Mouse (Mus musculus): ENCODE data around the gene Arhgef38. TPM values are rescaled to one million over a fixed set of nuclear protein-coding genes. Genes with fewer than 3 reads are reported as not detected.

Arhgef38 gene
- not detected in 2 replicates for total RNA-seq (2017)

DNA sequence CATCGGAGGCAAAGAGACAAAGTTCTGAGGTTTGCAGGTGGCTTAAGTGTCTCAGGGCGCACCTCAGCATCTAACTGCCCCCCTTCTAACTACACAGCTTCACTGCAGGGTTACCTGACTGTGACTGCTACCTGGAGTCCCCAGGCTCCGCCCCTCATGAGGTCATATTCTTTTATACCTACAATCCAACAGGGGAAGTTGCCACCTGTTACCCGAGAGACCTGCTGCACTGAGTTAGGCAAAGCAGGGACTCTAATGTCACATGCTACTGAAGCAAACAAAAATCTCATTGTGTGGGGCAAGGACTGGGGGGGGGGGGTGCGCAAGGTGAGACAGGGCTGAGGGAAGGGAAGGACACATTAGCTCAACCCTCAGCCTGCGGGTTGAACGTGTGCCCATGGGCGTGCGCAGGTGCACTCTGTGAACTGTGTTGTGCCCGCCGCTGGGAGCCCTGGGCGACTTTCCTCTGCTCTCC lies at the start of gene Arhgef38:
Gene Arhgef38 (minus strand): TSS at position 129 of the 475 bp plus-strand sequence.
- no peak for ATAC-seq (replicated peaks; ENCODE audit: low read depth, poor library complexity, severe bottlenecking)

DNA sequence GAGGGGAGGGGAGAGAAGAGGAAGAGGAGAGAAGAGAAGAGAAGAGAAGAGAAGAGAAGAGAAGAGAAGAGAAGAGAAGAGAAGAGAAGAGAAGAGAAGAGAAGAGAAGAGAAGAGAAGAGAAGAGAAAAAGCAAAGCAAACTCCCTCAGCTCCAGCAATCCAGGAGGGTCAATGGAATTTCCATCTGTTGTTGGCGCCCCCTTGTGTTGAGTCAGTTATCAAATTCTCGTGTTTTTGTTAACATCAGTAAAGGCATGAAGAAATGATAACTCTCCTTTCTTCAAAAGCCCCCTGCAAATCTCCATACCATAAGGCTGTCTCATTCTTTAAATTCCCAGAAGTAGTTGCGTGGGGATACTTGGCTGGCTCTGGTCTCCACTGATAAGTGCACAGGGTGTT lies 37.1 kb upstream of the Arhgef38 start:
- peak; percentile 81 for ATAC-seq (replicated peaks; ENCODE audit: low read depth, poor library complexity, severe bottlenecking)

DNA sequence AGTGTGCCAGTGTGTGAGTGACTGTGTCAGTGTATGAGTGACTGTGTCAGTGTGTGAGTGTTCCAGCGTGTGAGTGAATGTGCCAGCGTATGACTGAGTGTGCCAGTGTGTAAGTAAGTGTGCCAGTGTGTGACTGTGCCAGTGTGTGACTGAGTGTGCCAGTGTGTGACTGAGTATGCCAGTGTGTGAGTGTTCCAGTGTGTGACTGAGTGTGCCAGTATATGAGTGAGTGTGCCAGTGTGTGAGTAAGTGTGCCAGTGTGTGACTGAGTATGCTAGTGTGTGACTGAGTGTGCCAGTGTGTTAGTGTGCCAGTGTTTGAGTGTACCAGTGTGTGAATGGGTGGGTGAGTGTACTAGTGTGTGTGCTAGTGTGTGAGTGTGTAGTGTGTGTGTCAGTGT lies 24.1 kb upstream of the Arhgef38 start:
- ATAC-seq (replicated peaks; ENCODE audit: low read depth, poor library complexity, severe bottlenecking): no peak

DNA sequence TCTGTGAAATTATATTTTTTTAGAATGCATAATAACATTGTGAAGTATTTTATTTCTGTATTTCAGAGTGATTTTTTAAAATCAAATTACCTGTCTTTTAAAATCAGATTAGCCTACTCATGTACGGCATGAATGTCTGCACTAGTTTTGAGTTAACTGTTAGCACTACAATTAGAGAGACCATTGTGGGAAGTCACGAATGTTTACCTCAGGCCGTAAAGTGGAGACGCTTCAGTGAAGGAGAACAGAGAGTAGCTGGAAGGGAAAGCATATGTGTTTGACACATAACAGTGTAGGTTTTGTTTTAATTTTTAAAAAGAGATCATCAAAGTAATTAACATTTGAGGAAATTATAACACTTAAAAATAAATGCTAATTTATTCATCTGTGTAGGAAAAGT lies 21.1 kb upstream of the Arhgef38 start:
- no peak for ATAC-seq (replicated peaks; ENCODE audit: low read depth, poor library complexity, severe bottlenecking)

DNA sequence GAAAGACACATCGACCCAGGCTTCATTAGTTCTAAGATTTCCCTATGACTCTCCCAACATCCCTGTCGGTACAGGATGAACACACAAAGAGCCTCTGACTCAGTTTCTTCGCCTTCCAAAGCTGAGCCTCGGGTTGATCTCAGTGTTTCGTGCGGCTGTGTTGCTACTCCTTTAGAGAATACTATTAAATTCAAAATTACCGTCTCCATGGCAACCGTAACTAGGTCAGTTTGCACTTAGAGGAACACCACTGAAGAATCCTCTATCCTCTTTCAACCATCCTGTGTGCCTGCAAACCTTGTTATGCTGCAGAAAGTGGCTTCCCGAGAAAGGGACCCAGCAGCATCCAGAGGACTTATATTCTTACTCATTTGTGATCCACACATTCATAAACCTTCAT lies 9.3 kb upstream of the Arhgef38 start:
- no peak for ATAC-seq (replicated peaks; ENCODE audit: low read depth, poor library complexity, severe bottlenecking)

DNA sequence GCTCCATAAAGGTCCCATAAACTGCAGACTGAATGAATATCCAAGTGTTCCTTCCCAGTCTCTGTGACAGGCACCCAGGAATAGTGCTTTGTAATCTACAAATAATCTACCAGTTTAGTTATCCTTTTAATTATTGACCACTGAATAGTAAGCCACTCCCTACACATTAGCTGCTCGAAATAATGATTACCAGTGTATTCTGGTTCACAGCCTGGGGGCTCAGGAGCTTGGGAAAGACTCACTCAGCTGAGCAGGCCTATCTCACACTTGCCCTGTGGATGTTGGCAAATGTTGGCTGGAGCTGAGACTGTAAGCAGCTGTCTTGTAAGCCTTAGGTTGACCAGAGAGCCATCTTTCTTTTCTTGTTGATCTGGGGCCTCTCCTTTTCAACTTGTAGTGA lies 7.2 kb upstream of the Arhgef38 start:
- ATAC-seq (replicated peaks; ENCODE audit: low read depth, poor library complexity, severe bottlenecking): no peak

DNA sequence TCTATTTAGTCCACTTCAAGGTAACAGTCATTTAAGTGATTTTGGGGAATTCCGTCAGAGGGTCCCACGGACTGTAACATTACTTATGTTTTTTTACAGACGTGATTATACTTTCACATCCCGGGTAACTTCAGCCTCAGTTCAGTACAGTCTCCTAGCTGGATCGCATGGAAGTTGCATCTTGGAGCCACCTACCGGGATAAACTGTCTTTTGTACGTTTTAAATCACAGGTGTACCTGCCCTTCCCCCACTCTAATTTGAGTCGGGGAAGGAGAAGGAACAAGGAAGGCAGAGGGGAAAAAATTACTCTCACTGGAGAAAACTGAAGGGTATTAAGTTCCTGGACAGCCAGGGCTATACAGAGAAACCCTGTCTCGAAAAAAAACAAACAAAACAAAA lies 756 bp downstream of the Arhgef38 start:
- no peak for ATAC-seq (replicated peaks; ENCODE audit: low read depth, poor library complexity, severe bottlenecking)

DNA sequence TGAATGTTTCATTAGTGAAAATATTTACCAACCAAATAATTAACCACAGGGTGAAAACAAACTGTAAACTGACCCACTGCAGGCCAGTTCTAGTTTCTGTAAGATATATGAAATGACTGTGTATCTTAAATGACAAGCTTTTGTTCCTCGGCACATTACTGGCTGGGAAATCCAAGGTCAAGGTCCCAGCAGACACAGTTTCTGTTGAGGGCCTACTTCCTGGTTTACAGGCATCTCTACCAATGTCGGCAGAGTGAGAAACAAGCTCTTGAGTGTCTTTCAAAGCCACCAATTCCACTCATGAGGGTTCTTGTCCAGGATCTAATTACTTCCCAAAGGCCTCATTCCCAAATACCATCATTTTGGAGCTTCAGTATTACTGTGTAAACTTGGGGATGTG lies 4.3 kb downstream of the Arhgef38 start:
- no peak for ATAC-seq (replicated peaks; ENCODE audit: low read depth, poor library complexity, severe bottlenecking)

DNA sequence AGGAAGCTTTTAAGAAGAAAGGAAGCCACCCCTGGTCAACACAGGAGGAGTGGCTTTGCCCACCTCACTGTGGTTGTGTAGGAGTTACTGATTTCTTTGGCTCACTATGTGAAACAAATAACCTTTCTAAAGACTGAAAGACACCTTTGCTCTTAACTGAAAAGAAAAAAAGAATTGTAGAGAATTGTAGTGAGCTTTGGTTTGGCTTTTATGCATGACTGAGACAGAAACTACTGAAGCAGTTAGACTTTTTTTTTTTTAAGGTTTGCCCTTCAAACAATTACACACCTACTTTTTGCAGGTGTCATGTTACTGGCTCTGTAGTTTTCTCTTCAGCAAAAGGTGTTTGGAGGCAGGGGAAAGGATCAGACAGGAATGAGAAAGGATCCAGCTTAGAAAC lies 5.2 kb downstream of the Arhgef38 start:
- ATAC-seq (replicated peaks; ENCODE audit: low read depth, poor library complexity, severe bottlenecking): no peak

DNA sequence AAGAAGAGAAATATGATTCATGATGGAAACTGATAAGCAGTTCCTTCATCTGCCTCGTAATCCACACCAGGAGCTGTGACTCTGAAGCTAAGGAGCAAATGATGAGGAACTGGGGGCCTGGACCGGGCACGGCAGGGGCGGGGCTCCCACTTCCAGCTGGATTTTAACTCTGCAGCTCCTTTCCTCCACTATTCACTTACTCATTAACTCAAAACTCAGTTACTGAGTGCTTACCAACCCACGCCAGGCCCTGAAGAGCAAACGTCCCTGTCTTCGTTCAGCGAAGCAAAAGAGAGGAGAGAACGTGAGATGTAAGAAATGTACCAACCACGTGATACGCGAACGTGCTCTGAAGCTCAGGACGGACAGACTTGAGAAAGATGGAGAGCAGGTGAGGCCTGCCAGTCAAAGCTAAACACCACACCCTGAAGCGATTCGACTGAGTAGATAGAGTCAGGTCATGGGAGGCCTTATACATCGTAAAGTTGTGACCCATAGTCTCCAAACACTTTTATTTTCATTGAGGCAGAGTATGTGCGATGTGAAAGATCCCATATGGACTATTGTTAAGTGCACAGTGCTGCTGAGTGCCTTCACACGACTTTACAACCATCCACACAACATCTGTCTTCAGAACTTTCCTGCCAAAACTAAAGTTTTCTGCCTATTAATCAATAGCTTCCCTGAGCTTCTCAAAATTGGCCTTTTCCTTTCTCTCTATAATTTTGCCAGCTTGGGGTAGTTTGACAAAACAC lies 7.3 kb downstream of the Arhgef38 start:
- no peak for ATAC-seq (replicated peaks; ENCODE audit: low read depth, poor library complexity, severe bottlenecking)

DNA sequence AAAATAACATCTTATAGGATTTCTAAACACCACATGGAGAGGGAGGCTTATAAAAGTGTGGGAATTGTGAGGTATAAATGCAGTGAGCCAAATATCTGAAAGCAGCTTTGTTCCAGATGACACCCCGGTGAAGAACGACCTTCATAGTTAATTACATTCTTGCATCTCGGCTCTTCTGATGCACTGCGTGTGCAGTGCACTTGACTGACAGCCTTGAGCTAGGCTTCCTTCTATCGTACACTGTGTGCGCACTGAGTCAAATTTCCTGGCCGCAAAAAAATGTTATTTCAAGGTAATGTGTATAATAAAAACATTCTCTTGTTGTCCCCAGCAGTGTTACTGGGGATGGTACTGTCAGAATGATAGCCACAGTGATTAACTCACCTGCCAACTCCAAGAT lies 16.2 kb downstream of the Arhgef38 start:
- no peak for ATAC-seq (replicated peaks; ENCODE audit: low read depth, poor library complexity, severe bottlenecking)

DNA sequence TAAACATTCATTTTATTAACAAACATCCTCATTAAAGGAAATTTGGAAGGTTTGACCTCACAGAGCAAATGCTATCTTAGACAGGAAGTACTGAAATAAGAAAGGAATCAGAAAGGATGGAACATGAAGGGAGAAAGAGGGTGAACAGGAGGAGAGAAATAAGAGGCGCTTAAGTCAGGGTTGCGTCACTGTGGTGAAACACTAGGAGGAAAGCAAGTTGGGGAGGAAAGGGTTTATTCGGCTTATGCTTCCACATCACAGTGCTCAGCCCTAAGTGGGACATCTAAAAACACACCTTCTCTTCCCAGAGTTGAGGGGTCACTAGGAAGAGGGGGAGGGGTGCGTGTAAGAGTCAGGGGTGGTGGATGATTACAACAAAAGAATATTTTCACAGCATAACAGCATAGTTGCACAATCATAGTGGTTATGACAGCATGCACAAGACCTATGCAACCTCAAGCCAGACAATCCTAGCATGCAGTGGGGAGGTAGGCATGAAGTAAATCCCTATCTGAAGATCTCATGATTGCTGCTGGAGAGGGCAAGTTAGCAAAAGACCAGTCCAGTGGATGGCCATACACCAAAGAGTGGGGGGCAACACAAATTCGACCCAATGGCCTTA lies 19.4 kb downstream of the Arhgef38 start:
- 0 out of 2 replicates have a peak, but pooled peaks have one; percentile 22 for ATAC-seq (replicated peaks; ENCODE audit: low read depth, poor library complexity, severe bottlenecking)

DNA sequence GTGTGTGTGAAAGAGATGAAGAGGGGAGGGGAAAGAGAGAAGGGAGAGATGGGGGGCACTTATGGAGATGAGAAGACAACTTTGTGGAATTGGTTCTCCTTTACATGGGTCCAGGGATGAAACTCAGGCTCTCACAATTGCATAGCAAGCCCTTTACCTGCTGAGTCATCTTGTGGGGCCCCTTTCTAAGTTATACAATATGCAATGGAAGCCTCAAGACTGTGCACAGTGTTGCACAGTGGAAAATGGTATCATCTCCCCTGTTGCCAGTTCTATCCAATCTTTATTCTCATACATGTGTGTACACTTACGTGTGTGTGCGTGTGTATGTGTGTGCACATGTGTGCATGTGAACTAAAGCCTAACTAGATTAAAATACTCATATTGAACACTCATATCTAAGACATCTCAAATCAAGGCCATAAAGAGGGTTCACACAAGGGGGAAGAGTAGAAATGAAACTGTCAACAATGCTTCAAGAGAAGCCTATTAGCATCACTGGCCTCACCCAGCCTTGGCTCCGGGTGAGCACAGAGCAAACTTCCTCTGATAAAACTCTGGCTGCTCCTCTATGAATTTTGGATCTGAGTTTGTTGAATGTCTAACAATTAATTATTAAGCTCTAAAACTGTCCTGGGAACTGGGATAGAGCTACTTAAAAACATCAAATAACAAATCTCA lies 21.2 kb downstream of the Arhgef38 start:
- ATAC-seq (replicated peaks; ENCODE audit: low read depth, poor library complexity, severe bottlenecking): no peak

DNA sequence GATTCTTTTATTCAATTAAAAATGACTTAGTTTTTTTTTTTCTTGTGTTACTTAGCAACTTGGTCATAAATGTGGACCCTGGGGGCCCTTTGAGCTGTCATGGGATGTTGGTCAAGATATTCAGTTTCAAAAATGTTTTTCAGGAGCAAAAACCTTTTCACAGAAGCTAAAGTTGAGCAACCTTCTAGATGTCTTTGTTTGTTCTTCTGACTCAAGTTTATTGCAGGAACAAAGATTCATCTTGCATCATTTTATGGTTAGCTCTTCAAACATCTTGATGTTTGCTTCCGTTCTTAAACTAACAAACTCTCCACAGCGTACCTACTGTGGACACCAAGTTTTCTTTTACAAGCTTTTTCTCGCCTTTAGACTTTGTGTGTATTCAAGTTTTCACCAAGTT lies 23.4 kb downstream of the Arhgef38 start:
- no peak for ATAC-seq (replicated peaks; ENCODE audit: low read depth, poor library complexity, severe bottlenecking)

DNA sequence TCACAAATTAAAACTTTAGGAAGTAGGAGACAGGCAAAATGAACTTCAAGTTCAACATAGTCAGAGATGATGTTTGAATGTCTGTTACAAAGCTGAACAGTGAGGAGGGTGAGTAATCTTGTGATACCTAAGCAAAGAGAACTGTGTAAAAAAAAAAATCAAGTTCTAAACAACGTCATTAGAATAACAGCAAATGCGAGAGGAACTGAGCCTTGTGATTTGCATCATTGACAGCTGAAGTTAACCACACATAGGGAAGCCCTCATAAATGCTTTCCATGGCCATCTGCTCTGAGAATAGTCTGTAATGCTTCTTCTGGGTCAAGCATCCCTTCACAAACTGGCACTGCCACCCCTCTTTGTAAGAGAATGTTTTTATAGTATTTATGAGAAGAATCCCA lies 31.0 kb downstream of the Arhgef38 start:
- no peak for ATAC-seq (replicated peaks; ENCODE audit: low read depth, poor library complexity, severe bottlenecking)

DNA sequence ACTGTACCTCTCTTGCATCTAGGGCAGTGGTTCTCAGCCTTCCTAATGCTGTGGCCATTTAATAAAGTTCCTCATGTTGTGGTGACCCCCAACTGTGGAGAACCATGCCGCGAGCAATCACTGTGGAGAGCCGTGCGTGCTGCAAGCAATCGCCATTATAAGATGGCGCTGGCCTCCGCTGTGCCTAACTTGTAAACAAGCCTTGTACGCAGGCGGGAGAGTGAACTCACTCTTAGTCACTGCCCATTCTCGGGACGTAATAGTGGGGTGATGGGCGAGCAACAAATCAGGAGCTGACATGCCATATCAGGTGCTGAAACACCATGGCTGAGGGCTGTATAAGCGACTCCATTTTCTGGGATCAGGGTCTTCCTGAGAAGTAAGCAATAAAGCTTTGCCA lies 32.6 kb downstream of the Arhgef38 start:
- ATAC-seq (replicated peaks; ENCODE audit: low read depth, poor library complexity, severe bottlenecking): no peak

DNA sequence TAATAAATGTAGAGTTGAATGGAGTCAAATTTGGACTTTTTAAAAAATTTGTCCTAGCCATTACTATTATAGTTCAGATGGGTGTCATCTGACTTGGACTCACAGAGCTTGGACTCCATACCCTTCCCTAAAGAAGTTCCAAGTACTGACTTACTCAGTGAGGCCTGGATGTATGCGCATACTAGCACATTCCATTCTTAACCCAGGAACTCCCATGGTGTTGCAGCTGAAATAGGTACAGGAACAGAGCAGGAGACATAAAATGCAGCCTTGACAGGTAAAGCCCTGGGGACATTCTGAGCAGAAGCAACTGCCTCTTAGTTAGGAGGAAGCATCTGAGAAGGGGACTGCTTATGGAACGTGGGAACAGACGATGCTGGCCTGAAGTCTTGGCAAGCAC lies 45.8 kb downstream of the Arhgef38 start:
- no peak for ATAC-seq (replicated peaks; ENCODE audit: low read depth, poor library complexity, severe bottlenecking)

DNA sequence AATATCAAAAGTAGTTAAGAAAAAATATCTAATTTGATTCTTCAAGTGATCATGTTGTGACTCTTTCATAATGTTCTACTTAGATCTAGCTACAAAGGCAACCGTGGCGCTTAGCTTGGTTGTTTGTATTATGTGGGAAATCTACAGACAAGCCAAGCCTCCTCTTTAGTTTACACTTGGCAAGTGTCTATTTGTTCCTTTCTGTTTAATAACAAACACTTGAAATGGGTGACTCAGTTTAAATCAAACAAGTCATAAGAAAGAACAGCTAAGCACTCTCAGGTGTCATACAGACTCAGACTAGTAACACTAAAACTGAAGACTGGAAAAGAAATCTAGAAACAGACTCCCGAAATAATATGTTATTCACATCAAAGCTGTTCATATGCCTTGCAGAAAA lies 47.2 kb downstream of the Arhgef38 start:
- no peak for ATAC-seq (replicated peaks; ENCODE audit: low read depth, poor library complexity, severe bottlenecking)

DNA sequence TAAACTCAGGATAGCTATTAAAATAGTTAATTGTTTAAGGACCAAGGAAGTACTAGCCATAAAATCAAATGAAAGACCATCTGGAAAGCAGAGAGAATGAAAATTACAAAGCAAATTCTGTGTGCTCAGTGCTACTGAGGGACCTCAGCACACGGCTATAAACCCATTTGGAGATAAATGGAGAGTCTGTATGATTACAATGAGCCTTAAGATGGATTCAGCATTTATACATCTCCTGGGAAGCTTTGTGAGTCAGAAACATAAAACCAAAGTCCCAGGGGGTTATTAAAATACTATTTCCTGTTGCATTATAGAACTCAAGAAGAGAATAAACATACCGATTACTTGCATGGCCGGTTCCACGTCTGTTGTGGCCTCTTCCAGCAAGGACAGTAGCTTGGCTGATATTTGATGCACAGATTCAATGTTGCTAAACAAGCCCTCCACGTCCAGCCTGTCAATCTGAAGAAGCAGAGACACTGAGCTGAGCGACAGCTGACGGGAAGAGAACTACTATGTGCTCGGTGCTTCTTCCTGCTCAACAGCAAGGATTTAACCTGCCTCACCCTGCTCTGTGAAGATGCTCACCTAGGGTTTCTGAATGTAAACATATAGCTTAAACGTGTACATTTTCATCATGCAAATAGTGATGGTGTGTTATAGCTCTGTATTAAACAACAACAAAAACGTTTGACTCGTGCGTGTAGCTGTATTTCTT lies 58.6 kb downstream of the Arhgef38 start:
- no peak for ATAC-seq (replicated peaks; ENCODE audit: low read depth, poor library complexity, severe bottlenecking)

DNA sequence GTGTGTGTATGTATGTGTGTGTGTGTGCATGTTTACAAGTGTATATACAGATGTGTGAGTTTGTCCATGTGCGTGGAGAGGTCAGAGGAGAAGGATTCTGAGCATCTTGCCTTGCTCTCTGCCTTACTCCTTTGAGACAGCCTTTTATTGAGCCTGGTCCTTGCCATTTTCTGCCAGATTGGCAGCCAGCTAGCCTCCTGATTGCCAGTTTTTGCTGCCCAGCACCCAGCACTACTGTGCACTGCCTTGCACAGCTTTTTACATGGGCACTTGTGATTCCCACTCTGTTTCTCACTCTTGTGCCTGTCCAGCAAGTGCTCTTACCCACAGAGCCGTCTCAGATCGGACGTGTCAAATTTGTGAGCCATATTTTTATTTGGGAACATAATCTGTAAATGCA lies 62.5 kb downstream of the Arhgef38 start:
- ATAC-seq (replicated peaks; ENCODE audit: low read depth, poor library complexity, severe bottlenecking): no peak

DNA sequence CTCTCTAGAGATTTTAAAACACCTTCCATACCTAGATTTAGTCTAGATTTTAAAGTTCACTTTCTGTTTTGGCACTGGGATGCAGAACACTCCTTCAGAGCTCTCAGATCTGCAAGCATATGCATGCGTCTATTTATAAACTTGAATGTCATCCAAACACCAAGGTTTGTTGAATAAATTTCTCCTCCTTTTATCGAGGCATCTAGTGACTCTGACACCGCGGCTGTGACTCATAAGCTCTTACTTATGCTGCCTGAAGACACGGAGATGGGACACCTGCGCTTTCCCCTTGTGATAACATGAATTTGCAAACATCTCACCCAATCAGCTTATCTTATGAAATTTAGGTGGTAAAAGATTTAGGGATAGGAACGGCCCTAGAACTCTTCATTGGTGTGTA lies 65.0 kb downstream of the Arhgef38 start:
- no peak for ATAC-seq (replicated peaks; ENCODE audit: low read depth, poor library complexity, severe bottlenecking)
